Mouse (Mus musculus) neural tube, embryonic 11.5 days (tissue): ENCODE data around the gene Uggt2. TPM values are rescaled to one million over a fixed set of nuclear protein-coding genes. Genes with fewer than 3 reads are reported as not detected.
A peak's percentile ranks its signal among the peaks of the same experiment; 100 is the strongest.

Experiments used
- ATAC-seq: fragments of 200-750 bp; cut with Nextera tagmentation; 2 replicates; pipeline ENCODE4 v1.8.0; 2017; ENCODE audit warnings: moderate number of reproducible peaks, mild to moderate bottlenecking, moderate TSS enrichment, moderate library complexity; ENCODE audit not compliant: insufficient read depth, low FRiP score, low TSS enrichment
- DNase-seq: peaks from one replicate; pipeline ENCODE4 v3.0.0-alpha.2; 2015; ENCODE audit warnings: low spot score
- H3K27ac ChIP-seq: fragments of 300-500 bp; sonication (generic); 2 replicates; pipeline ENCODE4 v1.5.1; 2014; ENCODE audit warnings: low read depth, mild to moderate bottlenecking, low read length
- H3K27me3 ChIP-seq: fragments of 300-500 bp; sonication (generic); 2 replicates; pipeline ENCODE4 v1.6.1; 2014; ENCODE audit warnings: mild to moderate bottlenecking, low read length, mixed read lengths; ENCODE audit not compliant: control insufficient read depth, insufficient read depth
- H3K36me3 ChIP-seq: fragments of 300-500 bp; sonication (generic); 2 replicates; pipeline ENCODE4 v1.6.1; 2014; ENCODE audit warnings: mild to moderate bottlenecking, low read length, moderate library complexity, mixed read lengths; ENCODE audit not compliant: control insufficient read depth, insufficient read depth
- H3K4me1 ChIP-seq: fragments of 300-500 bp; sonication (generic); 2 replicates; pipeline ENCODE4 v1.6.1; 2014; ENCODE audit warnings: low read length, mixed read lengths; ENCODE audit not compliant: control insufficient read depth, insufficient read depth
- H3K4me2 ChIP-seq: fragments of 300-500 bp; sonication (generic); 2 replicates; pipeline ENCODE4 v1.6.1; 2014; ENCODE audit warnings: low read depth, mild to moderate bottlenecking, moderate library complexity
- H3K4me3 ChIP-seq: fragments of 300-500 bp; sonication (generic); 2 replicates; pipeline ENCODE4 v1.5.1; 2014; ENCODE audit warnings: low read depth, low read length
- H3K9ac ChIP-seq: fragments of 300-500 bp; sonication (generic); 2 replicates; pipeline ENCODE4 v1.6.1; 2014; ENCODE audit warnings: mild to moderate bottlenecking, low read length
- H3K9me3 ChIP-seq: fragments of 300-500 bp; sonication (generic); 2 replicates; pipeline ENCODE4 v1.6.1; 2016; ENCODE audit warnings: low read length; ENCODE audit not compliant: control insufficient read depth
- WGBS: fragments of 180-500 bp; shearing (Covaris S2); extraction: QIAGEN DNeasy Blood & Tissue Kit; methylation state at CpG from one replicate; pipeline ENCODE4 v1.1.7; 2014; 5-methylcytosine and 5-hydroxymethylcytosine counted together
- polyA plus RNA-seq: library from polyadenylated mRNA; unstranded; fragments of >200 nt; fragmentation: Nextera tagmentation; extraction: Ambion mirVana; gene quantifications from 2 replicates; pipeline ENCODE4 v1.2.1, GENCODE M21; 2014

Gene Uggt2
- polyA plus RNA-seq, 1 experiment from 2014 or later, result 16.4 TPM

- Histone ChIP-seq H3K9ac (no peak overlapping the region), H3K36me3 (no peaks in the 10 kb centered on the region), H3K4me2 (no peak overlapping the region), H3K9me3 (no peaks in the 10 kb centered on the region), H3K27me3 (no peaks in the 10 kb centered on the region), H3K4me1 (no peaks in the 10 kb centered on the region), H3K4me3 (no peak overlapping the region), H3K27ac (no peak overlapping the region)
- DNase-seq (no peak), ATAC-seq (no peak)
- WGBS, result 97% methylated on average over 1 of the region's 1 CpGs
These were observed 150.4 kb downstream of the Uggt2 start for GRCm38 (mm10) chr14:118948841-118949240.

GRCm38 (mm10) chr14:118944702-118945101 is 154.5 kb downstream of the Uggt2 start:
- H3K9ac ChIP-seq, result no peak overlapping the region
- WGBS, result 95% methylated on average over 2 of the region's 2 CpGs

GRCm38 (mm10) chr14:118942076-118942475 is 157.2 kb downstream of the Uggt2 start:
- Histone ChIP-seq H3K9me3 (no peaks in the 10 kb centered on the region), H3K27me3 (no peaks in the 10 kb centered on the region), H3K27ac (no peak overlapping the region), H3K4me3 (no peak overlapping the region), H3K36me3 (no peaks in the 10 kb centered on the region), H3K9ac (no peak overlapping the region; the same call in 1 of the 2 replicates), H3K4me2 (no peak overlapping the region), H3K4me1 (peaks cover 18% of the 10 kb centered on the region; the same call in 1 of the 2 replicates)
- WGBS, result 42% methylated on average over 12 of the region's 12 CpGs
- ATAC-seq, result no peak
- DNase-seq, result no peak

More at GRCm38 (mm10) chr14:118944702-118945101, 154.5 kb downstream of the Uggt2 start:
- H3K27ac ChIP-seq, result no peak overlapping the region
- H3K4me3 ChIP-seq, result no peak overlapping the region
- H3K27me3 ChIP-seq, result no peaks in the 10 kb centered on the region
- DNase-seq (no peak), ATAC-seq (no peak)
- no peak overlapping the region for H3K4me2 ChIP-seq
- H3K4me1 ChIP-seq, result peaks cover 8% of the 10 kb centered on the region; the same call in 1 of the 2 replicates
- H3K36me3 ChIP-seq, result no peaks in the 10 kb centered on the region
- no peaks in the 10 kb centered on the region for H3K9me3 ChIP-seq

- no peak overlapping the region for H3K4me2 ChIP-seq
- no peak overlapping the region for H3K27ac ChIP-seq
- H3K4me1 ChIP-seq, result peaks cover 20% of the 10 kb centered on the region; the same call in 1 of the 2 replicates
- no peaks in the 10 kb centered on the region for H3K27me3 ChIP-seq
- ATAC-seq, result no peak
- H3K4me3 ChIP-seq, result no peak overlapping the region
- no peak for DNase-seq
- 81% methylated on average over 4 of the region's 4 CpGs for WGBS
- H3K9me3 ChIP-seq, result no peaks in the 10 kb centered on the region
- no peaks in the 10 kb centered on the region for H3K36me3 ChIP-seq
- H3K9ac ChIP-seq, result no peak overlapping the region
These were observed 158.3 kb downstream of the Uggt2 start for GRCm38 (mm10) chr14:118940796-118941495.

GRCm38 (mm10) chr14:118938551-118938950 is 160.7 kb downstream of the Uggt2 start:
- H3K27me3 ChIP-seq, result no peaks in the 10 kb centered on the region
- no peak overlapping the region; the same call in 1 of the 2 replicates for H3K27ac ChIP-seq
- peak overlapping the region; percentile 98 for H3K4me3 ChIP-seq
- peak overlapping the region; percentile 97 for H3K9ac ChIP-seq
- H3K4me2 ChIP-seq, result peak overlapping the region; percentile 65
- ATAC-seq (no peak), DNase-seq (no peak)
- peaks cover 20% of the 10 kb centered on the region; the same call in 1 of the 2 replicates for H3K4me1 ChIP-seq
- no peaks in the 10 kb centered on the region for H3K9me3 ChIP-seq
- WGBS, result 2% methylated on average over 7 of the region's 7 CpGs
- H3K36me3 ChIP-seq, result no peaks in the 10 kb centered on the region

GRCm38 (mm10) chr14:118937533-118938492 is 161.4 kb downstream of the Uggt2 start, which contains the start of gene Dnajc3:
TSS of gene Dnajc3 (plus strand) at chr14:118937976.
- Histone ChIP-seq H3K4me1 (peaks cover 20% of the 10 kb centered on the region; the same call in 1 of the 2 replicates), H3K9ac (peak within 1 kb of the TSS; percentile 97), H3K27me3 (no peaks in the 10 kb centered on the region), H3K36me3 (no peaks in the 10 kb centered on the region), H3K4me2 (peak within 1 kb of the TSS; percentile 65), H3K4me3 (peak within 1 kb of the TSS; percentile 98), H3K27ac (peak within 1 kb of the TSS; percentile 81), H3K9me3 (no peaks in the 10 kb centered on the region)
- under 1% methylated on average over 112 of the region's 124 CpGs for WGBS
- ATAC-seq (peak; percentile 99), DNase-seq (peak; percentile 99)

GRCm38 (mm10) chr14:118936952-118937351 is 162.3 kb downstream of the Uggt2 start:
- Histone ChIP-seq H3K9ac (peak overlapping the region; percentile 46; the same call in 1 of the 2 replicates), H3K4me2 (peak overlapping the region; percentile 63), H3K9me3 (no peaks in the 10 kb centered on the region), H3K27me3 (no peaks in the 10 kb centered on the region), H3K27ac (0 out of 2 replicates have a peak overlapping the region, but pooled peaks have one; percentile 9), H3K4me3 (peak overlapping the region; percentile 98), H3K36me3 (no peaks in the 10 kb centered on the region), H3K4me1 (peaks cover 17% of the 10 kb centered on the region; the same call in 1 of the 2 replicates)
- no peak for DNase-seq
- ATAC-seq, result peak; percentile 13
- 31% methylated on average over 4 of the region's 4 CpGs for WGBS

GRCm38 (mm10) chr14:118936236-118936635 is 163.0 kb downstream of the Uggt2 start:
- Histone ChIP-seq H3K36me3 (no peaks in the 10 kb centered on the region), H3K27me3 (no peaks in the 10 kb centered on the region), H3K4me3 (no peak overlapping the region), H3K9ac (no peak overlapping the region), H3K9me3 (no peaks in the 10 kb centered on the region), H3K4me1 (peaks cover 15% of the 10 kb centered on the region; the same call in 1 of the 2 replicates), H3K4me2 (no peak overlapping the region), H3K27ac (no peak overlapping the region)
- DNase-seq (no peak), ATAC-seq (no peak)
- 63% methylated on average over 3 of the region's 3 CpGs for WGBS
